Mouse (Mus musculus) lung, adult 2 months (tissue): ENCODE measurements at regions not wholly inside any gene's neighbourhood (a gene's known extent, or its start where the extent isn't known, plus 50 kb on each side); places are given as distances from the start of the nearest gene placed in this dataset.

Experiments used
- CTCF ChIP-seq: fragments of 200-500 bp; IDR thresholded peaks from 2 replicates; pipeline ENCODE4 v1.5.1; 2011; ENCODE audit warnings: mild to moderate bottlenecking, low read length, control low read depth; ENCODE audit not compliant: insufficient read depth
- POLR2A ChIP-seq: fragments of 200-500 bp; IDR thresholded peaks from 2 replicates; pipeline ENCODE4 v1.6.1; 2011; ENCODE audit warnings: low read depth, mild to moderate bottlenecking, control low read depth, low read length, borderline replicate concordance; ENCODE audit errors: extremely low read depth

DNA sequence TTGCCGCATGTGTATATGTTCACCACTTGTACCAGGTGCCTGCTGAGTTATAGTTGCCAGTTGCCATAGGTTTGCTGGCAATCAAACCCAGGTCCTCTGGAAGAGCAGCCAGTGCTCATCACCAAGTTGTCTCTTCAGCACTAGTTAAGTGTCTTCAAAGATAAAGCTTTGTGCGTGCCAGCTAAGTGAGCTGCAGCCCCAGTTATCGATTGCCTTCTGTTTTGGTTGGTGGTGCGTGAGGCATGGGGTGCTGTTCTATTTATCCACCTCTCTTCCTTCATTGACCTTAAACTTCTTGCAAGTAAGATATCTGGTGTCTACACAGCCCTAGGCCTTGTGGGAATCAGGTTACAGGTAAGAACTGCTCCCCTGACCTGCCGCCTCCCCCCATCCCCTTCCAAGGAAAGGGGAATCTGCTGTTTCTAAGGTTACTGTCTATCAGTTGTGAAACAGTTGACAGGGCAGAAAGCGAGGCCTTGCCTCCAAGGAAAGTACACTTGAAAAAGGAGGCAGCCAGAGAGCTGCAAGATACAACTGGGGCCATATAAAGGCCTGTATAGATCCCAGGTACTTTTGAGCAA is 1120.2 kb upstream of the A1bg start:
- no peak for TF ChIP-seq CTCF
- TF ChIP-seq POLR2A, result no peak
